Mouse (Mus musculus) intestine, postnatal 0 days (tissue): ENCODE results near the gene Tmem185b. TPM values are rescaled to one million over a fixed set of nuclear protein-coding genes. Genes with fewer than 3 reads are reported as not detected.

Source experiments
- ATAC-seq: fragments of 200-750 bp; cut with Nextera tagmentation; 2 replicates; pipeline ENCODE4 v1.8.0; 2017; ENCODE audit warnings: mild to moderate bottlenecking, moderate TSS enrichment, moderate library complexity
- H3K27ac ChIP-seq: fragments of 300-500 bp; sonication (generic); 2 replicates; pipeline ENCODE4 v1.5.1; 2014; ENCODE audit warnings: mild to moderate bottlenecking, low read depth, low read length, moderate library complexity
- H3K27me3 ChIP-seq: fragments of 300-500 bp; sonication (generic); replicated peaks from 2 replicates; pipeline ENCODE4 v1.6.1; 2014; ENCODE audit warnings: low read length, mixed read lengths; ENCODE audit not compliant: control insufficient read depth, insufficient read depth
- H3K36me3 ChIP-seq: fragments of 300-500 bp; sonication (generic); 2 replicates; pipeline ENCODE4 v1.6.1; 2014; ENCODE audit warnings: mild to moderate bottlenecking, moderate library complexity; ENCODE audit not compliant: control insufficient read depth, insufficient read depth
- H3K4me1 ChIP-seq: fragments of 300-500 bp; sonication (generic); replicated peaks from 2 replicates; pipeline ENCODE4 v1.6.1; 2014; ENCODE audit warnings: antibody characterized with exemption, low read length, mixed read lengths; ENCODE audit not compliant: control insufficient read depth, insufficient read depth
- H3K4me2 ChIP-seq: fragments of 300-500 bp; sonication (generic); replicated peaks from 2 replicates; pipeline ENCODE4 v1.6.1; 2014; ENCODE audit warnings: low read depth, mild to moderate bottlenecking, moderate library complexity
- H3K4me3 ChIP-seq: fragments of 300-500 bp; sonication (generic); 2 replicates; pipeline ENCODE4 v1.5.1; 2014; ENCODE audit warnings: low read depth, low read length
- H3K9ac ChIP-seq: fragments of 300-500 bp; sonication (generic); 2 replicates; pipeline ENCODE4 v1.6.1; 2014; ENCODE audit warnings: mild to moderate bottlenecking, low read depth, low read length
- H3K9me3 ChIP-seq: fragments of 300-500 bp; sonication (generic); 2 replicates; pipeline ENCODE4 v1.6.1; 2016; ENCODE audit warnings: mixed run types; ENCODE audit not compliant: control insufficient read depth
- CTCF ChIP-seq: sonication (generic); IDR thresholded peaks from 2 replicates; pipeline ENCODE4 v1.5.1; 2016; ENCODE audit warnings: low read depth, mild to moderate bottlenecking, control low read depth, antibody characterized with exemption, moderate library complexity
- WGBS: fragments of 180-500 bp; shearing (Covaris S2); extraction: QIAGEN DNeasy Blood & Tissue Kit; methylation state at CpG from one replicate; pipeline ENCODE4 v1.1.7; 2014; 5-methylcytosine and 5-hydroxymethylcytosine counted together
- polyA plus RNA-seq: library from polyadenylated mRNA; unstranded; fragments of >200 nt; fragmentation: Nextera tagmentation; extraction: Ambion mirVana; gene quantifications from 2 replicates; pipeline ENCODE4 v1.2.1, GENCODE M21; 2015

The Tmem185b gene
- polyA plus RNA-seq, 1 experiment from 2014 or later, result 21.6 TPM

GRCm38 (mm10) chr1:119505951-119506350 is 20.0 kb upstream of the Tmem185b start:
- TF ChIP-seq CTCF, result no peak
- no peak overlapping the region for H3K4me3 ChIP-seq
- 82% methylated on average over 3 of the region's 3 CpGs for WGBS
- 0 out of 2 replicates have a peak, but pooled peaks cover 10% of the 10 kb centered on the region for H3K4me1 ChIP-seq
- H3K27ac ChIP-seq, result no peak overlapping the region
- no peak overlapping the region for H3K4me2 ChIP-seq
- no peaks in the 10 kb centered on the region for H3K9me3 ChIP-seq
- ATAC-seq, result no peak
- peaks cover 10% of the 10 kb centered on the region; the same call in 1 of the 2 replicates for H3K36me3 ChIP-seq
- H3K27me3 ChIP-seq, result no peaks in the 10 kb centered on the region
- no peak overlapping the region for H3K9ac ChIP-seq

GRCm38 (mm10) chr1:119508548-119508947 is 17.4 kb upstream of the Tmem185b start:
- ATAC-seq, result no peak
- TF ChIP-seq CTCF, result no peak
- 51% methylated on average over 4 of the region's 4 CpGs for WGBS
- no peak overlapping the region for H3K9ac ChIP-seq
- H3K4me3 ChIP-seq, result no peak overlapping the region
- no peak overlapping the region for H3K4me2 ChIP-seq
- H3K27ac ChIP-seq, result no peak overlapping the region
- H3K4me1 ChIP-seq, result 0 out of 2 replicates have a peak, but pooled peaks cover 4% of the 10 kb centered on the region
- no peaks in the 10 kb centered on the region for H3K36me3 ChIP-seq
- H3K27me3 ChIP-seq, result no peaks in the 10 kb centered on the region
- H3K9me3 ChIP-seq, result no peaks in the 10 kb centered on the region

GRCm38 (mm10) chr1:119509474-119509873 is 16.5 kb upstream of the Tmem185b start:
- no peak for ATAC-seq
- 0 out of 2 replicates have a peak, but pooled peaks cover 4% of the 10 kb centered on the region for H3K4me1 ChIP-seq
- H3K27ac ChIP-seq, result no peak overlapping the region
- no peaks in the 10 kb centered on the region for H3K9me3 ChIP-seq
- no peak overlapping the region for H3K4me2 ChIP-seq
- H3K36me3 ChIP-seq, result no peaks in the 10 kb centered on the region
- H3K9ac ChIP-seq, result no peak overlapping the region
- no peak for TF ChIP-seq CTCF
- H3K27me3 ChIP-seq, result no peaks in the 10 kb centered on the region
- H3K4me3 ChIP-seq, result no peak overlapping the region
- 85% methylated on average over 7 of the region's 7 CpGs for WGBS

GRCm38 (mm10) chr1:119510409-119510808 is 15.6 kb upstream of the Tmem185b start:
- Histone ChIP-seq H3K36me3 (no peaks in the 10 kb centered on the region), H3K4me1 (no peaks in the 10 kb centered on the region), H3K27ac (no peak overlapping the region), H3K9ac (no peak overlapping the region), H3K27me3 (no peaks in the 10 kb centered on the region), H3K4me2 (no peak overlapping the region), H3K4me3 (no peak overlapping the region), H3K9me3 (no peaks in the 10 kb centered on the region)
- 42% methylated on average over 9 of the region's 9 CpGs for WGBS
- TF ChIP-seq CTCF, result no peak
- ATAC-seq, result no peak

- 72% methylated on average over 8 of the region's 8 CpGs for WGBS
- no peak overlapping the region for H3K4me2 ChIP-seq
- H3K27me3 ChIP-seq, result no peaks in the 10 kb centered on the region
- no peak for ATAC-seq
- no peak overlapping the region for H3K4me3 ChIP-seq
- no peak overlapping the region for H3K27ac ChIP-seq
- no peaks in the 10 kb centered on the region for H3K9me3 ChIP-seq
- no peaks in the 10 kb centered on the region for H3K36me3 ChIP-seq
- no peak overlapping the region for H3K9ac ChIP-seq
- no peak for TF ChIP-seq CTCF
- no peaks in the 10 kb centered on the region for H3K4me1 ChIP-seq
Observed at GRCm38 (mm10) chr1:119510857-119511256, 15.1 kb upstream of the Tmem185b start.

GRCm38 (mm10) chr1:119518060-119518459 is 7.9 kb upstream of the Tmem185b start:
- Histone ChIP-seq H3K4me2 (no peak overlapping the region), H3K9ac (no peak overlapping the region), H3K4me1 (peaks cover 6% of the 10 kb centered on the region; the same call in 1 of the 2 replicates), H3K27ac (no peak overlapping the region), H3K4me3 (no peak overlapping the region), H3K36me3 (no peaks in the 10 kb centered on the region; the same call in 1 of the 2 replicates), H3K27me3 (no peaks in the 10 kb centered on the region), H3K9me3 (no peaks in the 10 kb centered on the region)
- no peak for TF ChIP-seq CTCF
- 64% methylated on average over 7 of the region's 7 CpGs for WGBS
- ATAC-seq, result no peak

- no peaks in the 10 kb centered on the region for H3K27me3 ChIP-seq
- H3K9ac ChIP-seq, result no peak overlapping the region
- H3K4me3 ChIP-seq, result no peak overlapping the region
- no peak overlapping the region for H3K27ac ChIP-seq
- H3K4me2 ChIP-seq, result no peak overlapping the region
- peaks cover 6% of the 10 kb centered on the region; the same call in 1 of the 2 replicates for H3K4me1 ChIP-seq
- no peak for ATAC-seq
- H3K36me3 ChIP-seq, result no peaks in the 10 kb centered on the region; the same call in 1 of the 2 replicates
- TF ChIP-seq CTCF, result no peak
- H3K9me3 ChIP-seq, result no peaks in the 10 kb centered on the region
Observed at GRCm38 (mm10) chr1:119518786-119519185, 7.2 kb upstream of the Tmem185b start.
